Mouse (Mus musculus) embryonic facial prominence, embryonic 13.5 days (tissue): Measurements from ENCODE around the gene Pde8a. TPM values are rescaled to one million over a fixed set of nuclear protein-coding genes. Genes with fewer than 3 reads are reported as not detected.

ENCODE experiments used
- ATAC-seq: fragments of 200-750 bp; cut with Nextera tagmentation; 2 replicates; pipeline ENCODE4 v1.8.0; 2017; ENCODE audit warnings: low read depth; ENCODE audit not compliant: insufficient number of reproducible peaks, insufficient read depth, low FRiP score, low TSS enrichment
- H3K27ac ChIP-seq: fragments of 300-500 bp; sonication (generic); 2 replicates; pipeline ENCODE4 v1.5.1; 2015; ENCODE audit warnings: moderate library complexity, mild to moderate bottlenecking, inconsistent platforms
- H3K27me3 ChIP-seq: fragments of 300-500 bp; sonication (generic); 2 replicates; pipeline ENCODE4 v1.6.1; 2015; ENCODE audit warnings: mild to moderate bottlenecking, inconsistent platforms
- H3K36me3 ChIP-seq: fragments of 300-500 bp; sonication (generic); 2 replicates; pipeline ENCODE4 v1.6.1; 2015; ENCODE audit warnings: mild to moderate bottlenecking, inconsistent platforms
- H3K4me1 ChIP-seq: fragments of 300-500 bp; sonication (generic); 2 replicates; pipeline ENCODE4 v1.6.1; 2015; ENCODE audit warnings: inconsistent platforms
- H3K4me2 ChIP-seq: fragments of 300-500 bp; sonication (generic); 2 replicates; pipeline ENCODE4 v1.6.1; 2015; ENCODE audit warnings: moderate library complexity, mild to moderate bottlenecking, inconsistent platforms
- H3K4me3 ChIP-seq: fragments of 300-500 bp; sonication (generic); 2 replicates; pipeline ENCODE4 v1.5.1; 2015; ENCODE audit warnings: mild to moderate bottlenecking, inconsistent platforms
- H3K9ac ChIP-seq: fragments of 300-500 bp; sonication (generic); 2 replicates; pipeline ENCODE4 v1.6.1; 2015; ENCODE audit warnings: mild to moderate bottlenecking, inconsistent platforms
- H3K9me3 ChIP-seq: fragments of 300-500 bp; sonication (generic); 2 replicates; pipeline ENCODE4 v1.6.1; 2016; ENCODE audit warnings: inconsistent platforms
- WGBS: fragments of 180-500 bp; shearing (Covaris S2); methylation state at CpG from one replicate; pipeline ENCODE4 v1.1.7; 2015; ENCODE audit warnings: mixed read lengths; 5-methylcytosine and 5-hydroxymethylcytosine counted together
- polyA plus RNA-seq: library from polyadenylated mRNA; unstranded; fragments of >200 nt; fragmentation: Nextera tagmentation; extraction: Ambion mirVana; gene quantifications from 2 replicates; pipeline ENCODE4 v1.2.1, GENCODE M21; 2015

Pde8a gene
- 4.7 and 5.3 TPM in 2 replicates for polyA plus RNA-seq

DNA sequence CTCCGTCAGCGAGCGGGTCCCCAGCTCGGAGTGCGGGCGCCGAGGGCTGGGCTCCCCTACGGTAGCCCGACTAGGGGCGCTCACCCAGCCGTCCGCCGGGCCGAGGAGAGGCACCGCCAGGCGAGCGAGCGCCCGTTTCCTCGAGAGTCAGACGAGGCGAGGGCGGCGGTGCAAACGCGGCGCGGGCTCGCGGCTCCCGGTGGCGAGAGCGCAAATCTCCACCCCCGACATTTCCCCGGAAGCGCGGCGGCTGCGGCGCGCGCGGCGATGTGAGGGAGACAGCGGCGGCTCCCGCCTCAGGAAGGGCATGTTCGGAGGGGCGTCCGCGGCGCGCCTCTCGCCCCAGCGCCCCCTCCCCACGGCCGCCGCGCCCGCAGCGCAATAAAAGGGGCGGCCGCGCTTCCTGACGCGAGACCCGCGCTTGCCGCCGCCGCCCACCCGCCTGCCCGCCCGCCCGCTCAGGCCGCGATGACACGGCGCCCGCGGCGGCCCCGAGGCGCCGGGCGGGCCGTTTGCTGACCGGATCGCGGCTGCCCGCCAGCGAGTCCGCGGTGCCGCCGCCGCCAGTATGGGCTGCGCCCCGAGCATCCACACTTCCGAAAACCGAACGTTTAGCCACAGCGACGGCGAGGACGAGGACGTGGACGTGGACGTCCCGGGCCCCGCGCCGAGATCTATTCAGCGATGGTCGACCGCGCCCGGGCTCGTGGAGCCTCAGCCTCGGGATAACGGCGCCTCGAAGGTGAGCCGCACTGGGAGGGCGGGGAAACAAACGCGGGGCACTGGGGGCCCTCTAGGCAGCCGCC is at the start of gene Pde8a:
Pde8a (plus strand) TSS at position 250 of the 806 bp plus-strand sequence.
- Histone ChIP-seq H3K27ac (peak within 1 kb of the TSS; percentile 75), H3K9me3 (no peaks in the 10 kb centered on the region), H3K9ac (peak within 1 kb of the TSS; percentile 66), H3K36me3 (no peaks in the 10 kb centered on the region), H3K4me3 (peak within 1 kb of the TSS; percentile 51), H3K4me2 (peak within 1 kb of the TSS; percentile 72), H3K27me3 (peaks cover 87% of the 10 kb centered on the region), H3K4me1 (peaks cover 20% of the 10 kb centered on the region)
- ATAC-seq = no peak
- 1% methylated on average over 100 of the region's 128 CpGs for WGBS

DNA sequence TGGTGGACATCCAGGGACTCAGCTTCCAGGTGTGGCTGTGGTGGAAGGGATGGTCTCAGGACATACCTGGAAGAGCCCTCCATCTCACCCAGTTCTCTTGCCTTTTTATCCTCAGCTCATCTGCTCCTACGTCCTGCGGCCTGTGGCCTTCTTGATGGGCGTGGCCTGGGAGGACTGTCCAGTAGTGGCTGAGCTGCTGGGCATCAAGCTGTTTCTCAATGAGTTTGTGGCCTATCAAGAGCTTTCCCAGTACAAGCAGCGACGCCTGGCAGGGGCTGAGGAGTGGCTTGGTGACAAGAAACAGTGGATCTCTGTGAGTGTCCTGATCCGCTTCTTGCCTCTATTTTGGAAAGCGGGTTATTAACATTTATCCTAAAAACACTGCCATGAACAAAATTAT is 49.0 kb upstream of the Pde8a start:
- H3K4me3 ChIP-seq = no peak overlapping the region
- H3K36me3 ChIP-seq = no peaks in the 10 kb centered on the region
- ATAC-seq = no peak
- H3K27me3 ChIP-seq = 0 out of 2 replicates have a peak, but pooled peaks cover 4% of the 10 kb centered on the region
- 68% methylated on average over 7 of the region's 7 CpGs for WGBS
- no peaks in the 10 kb centered on the region for H3K9me3 ChIP-seq
- H3K27ac ChIP-seq = no peak overlapping the region
- no peak overlapping the region for H3K9ac ChIP-seq
- no peaks in the 10 kb centered on the region for H3K4me1 ChIP-seq
- H3K4me2 ChIP-seq = no peak overlapping the region

DNA sequence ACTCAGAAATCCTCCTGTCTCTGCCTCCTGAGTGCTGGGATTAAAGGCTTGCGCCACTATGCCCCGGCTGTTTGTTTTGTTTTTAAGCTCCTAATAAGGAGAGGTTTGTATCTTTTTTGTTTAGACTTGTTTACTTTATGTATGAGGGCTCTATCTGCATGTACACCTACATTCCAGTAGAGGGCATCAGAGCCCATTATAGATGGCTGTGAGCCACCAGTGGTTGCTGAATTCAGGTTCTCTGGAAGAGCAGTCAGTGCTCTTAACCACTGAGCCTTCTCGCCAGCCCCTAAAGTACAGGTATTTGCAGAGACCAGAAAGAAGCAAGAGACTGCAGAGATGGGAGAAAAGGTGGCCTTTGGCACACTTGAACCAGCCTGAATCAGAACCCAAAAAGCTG is 46.3 kb upstream of the Pde8a start:
- Histone ChIP-seq H3K27me3 (0 out of 2 replicates have a peak, but pooled peaks cover 4% of the 10 kb centered on the region), H3K27ac (no peak overlapping the region), H3K36me3 (no peaks in the 10 kb centered on the region), H3K9ac (no peak overlapping the region), H3K4me1 (no peaks in the 10 kb centered on the region), H3K4me2 (no peak overlapping the region), H3K9me3 (no peaks in the 10 kb centered on the region), H3K4me3 (no peak overlapping the region)
- ATAC-seq = no peak
- WGBS = 40% methylated on average over 3 of the region's 3 CpGs

- Histone ChIP-seq H3K9me3 (peaks cover 3% of the 10 kb centered on the region; the same call in 1 of the 2 replicates), H3K27ac (no peak overlapping the region), H3K4me2 (no peak overlapping the region), H3K4me3 (no peak overlapping the region), H3K4me1 (no peaks in the 10 kb centered on the region), H3K36me3 (no peaks in the 10 kb centered on the region), H3K9ac (no peak overlapping the region), H3K27me3 (0 out of 2 replicates have a peak, but pooled peaks cover 4% of the 10 kb centered on the region)
- 77% methylated on average over 7 of the region's 7 CpGs for WGBS
- ATAC-seq = no peak
Observed at GRCm38 (mm10) chr7:81169351-81169750, 44.0 kb upstream of the Pde8a start.

DNA sequence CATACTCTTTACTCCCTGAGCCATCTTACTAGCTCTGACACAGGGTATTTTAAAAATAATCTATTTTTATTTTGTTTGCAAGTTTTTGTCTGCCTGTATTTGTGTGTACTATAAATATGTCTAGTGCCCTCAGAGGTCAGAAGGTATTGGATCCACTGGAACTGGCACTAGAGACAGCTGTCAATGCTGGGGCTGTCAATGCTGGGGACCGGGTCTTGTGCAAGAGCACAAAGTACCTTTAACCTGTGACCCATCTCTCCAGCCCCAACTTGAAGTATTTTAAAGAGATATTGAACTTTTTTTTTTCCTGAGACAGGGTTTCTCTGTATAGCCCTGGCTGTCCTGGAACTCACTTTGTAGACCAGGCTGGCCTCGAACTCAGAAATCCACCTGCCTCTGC is 39.5 kb upstream of the Pde8a start:
- H3K9ac ChIP-seq = no peak overlapping the region
- ATAC-seq = no peak
- H3K27ac ChIP-seq = no peak overlapping the region
- no peak overlapping the region for H3K4me3 ChIP-seq
- 99% methylated on average over 2 of the region's 2 CpGs for WGBS
- H3K4me1 ChIP-seq = no peaks in the 10 kb centered on the region
- no peaks in the 10 kb centered on the region for H3K36me3 ChIP-seq
- 0 out of 2 replicates have a peak, but pooled peaks cover 2% of the 10 kb centered on the region for H3K27me3 ChIP-seq
- H3K9me3 ChIP-seq = peaks cover 3% of the 10 kb centered on the region; the same call in 1 of the 2 replicates
- no peak overlapping the region for H3K4me2 ChIP-seq

DNA sequence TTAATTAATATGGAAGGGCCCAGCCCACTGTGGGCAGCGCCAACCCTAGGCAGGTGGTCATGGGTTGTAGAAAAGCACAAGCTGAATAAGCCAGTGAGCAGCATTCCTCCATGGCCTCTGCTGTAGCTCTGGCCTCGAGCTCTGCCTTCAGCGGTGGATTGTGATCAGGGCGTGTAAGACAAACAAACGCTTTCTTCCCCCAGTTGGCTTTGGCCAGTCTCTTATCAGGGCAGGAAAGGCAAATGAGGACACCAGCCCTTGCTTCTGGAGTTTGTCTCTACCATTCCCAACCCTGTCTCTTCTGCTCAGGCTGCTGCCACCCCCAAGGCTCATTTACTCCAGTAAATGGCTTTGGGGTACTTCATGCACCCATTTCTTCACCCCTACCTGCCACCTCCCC is 38.7 kb upstream of the Pde8a start:
- 78% methylated on average over 5 of the region's 5 CpGs for WGBS
- Histone ChIP-seq H3K36me3 (no peaks in the 10 kb centered on the region), H3K9ac (no peak overlapping the region), H3K27me3 (no peaks in the 10 kb centered on the region), H3K4me1 (peaks cover 6% of the 10 kb centered on the region), H3K9me3 (peaks cover 3% of the 10 kb centered on the region; the same call in 1 of the 2 replicates), H3K27ac (no peak overlapping the region), H3K4me3 (no peak overlapping the region), H3K4me2 (no peak overlapping the region)
- ATAC-seq = no peak

DNA sequence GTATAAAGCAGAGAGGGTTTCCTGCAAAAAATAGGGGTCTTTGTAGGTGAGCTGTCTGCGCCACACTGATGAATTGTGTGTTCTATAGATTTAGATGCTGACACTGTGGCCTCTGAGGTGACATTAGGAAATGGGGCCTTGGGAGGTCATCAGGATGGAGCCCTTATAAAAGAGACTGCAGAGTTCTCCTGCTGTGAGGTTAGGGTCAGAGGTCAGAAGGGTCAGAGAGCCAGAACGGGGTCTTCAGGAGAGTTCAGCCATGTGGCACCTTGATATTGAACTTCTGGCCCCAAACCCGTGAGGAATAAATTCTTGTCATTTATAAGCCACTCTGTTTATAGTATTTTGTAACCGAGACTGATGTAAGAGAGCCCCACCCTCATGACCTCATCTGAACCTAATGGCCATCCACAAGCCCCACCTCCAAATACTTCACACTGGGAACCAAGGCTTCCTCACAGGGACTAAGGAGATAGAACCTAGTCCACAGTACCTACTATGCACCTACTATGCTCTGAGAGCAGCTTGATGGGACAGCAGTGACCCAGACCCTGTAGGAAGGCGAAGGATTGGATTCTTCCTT is 37.1 kb upstream of the Pde8a start:
- H3K4me1 ChIP-seq = peaks cover 7% of the 10 kb centered on the region
- peaks cover 3% of the 10 kb centered on the region; the same call in 1 of the 2 replicates for H3K9me3 ChIP-seq
- 39% methylated on average over 5 of the region's 5 CpGs for WGBS
- no peak overlapping the region for H3K4me2 ChIP-seq
- H3K4me3 ChIP-seq = no peak overlapping the region
- H3K27me3 ChIP-seq = no peaks in the 10 kb centered on the region
- H3K36me3 ChIP-seq = no peaks in the 10 kb centered on the region
- H3K27ac ChIP-seq = no peak overlapping the region
- no peak overlapping the region for H3K9ac ChIP-seq
- no peak for ATAC-seq

GRCm38 (mm10) chr7:81179494-81179893 is 33.9 kb upstream of the Pde8a start:
- 44% methylated on average over 5 of the region's 5 CpGs for WGBS
- Histone ChIP-seq H3K4me3 (no peak overlapping the region), H3K4me1 (peaks cover 7% of the 10 kb centered on the region), H3K9ac (no peak overlapping the region), H3K27ac (no peak overlapping the region), H3K27me3 (no peaks in the 10 kb centered on the region), H3K4me2 (no peak overlapping the region), H3K36me3 (no peaks in the 10 kb centered on the region), H3K9me3 (no peaks in the 10 kb centered on the region)
- ATAC-seq = no peak

DNA sequence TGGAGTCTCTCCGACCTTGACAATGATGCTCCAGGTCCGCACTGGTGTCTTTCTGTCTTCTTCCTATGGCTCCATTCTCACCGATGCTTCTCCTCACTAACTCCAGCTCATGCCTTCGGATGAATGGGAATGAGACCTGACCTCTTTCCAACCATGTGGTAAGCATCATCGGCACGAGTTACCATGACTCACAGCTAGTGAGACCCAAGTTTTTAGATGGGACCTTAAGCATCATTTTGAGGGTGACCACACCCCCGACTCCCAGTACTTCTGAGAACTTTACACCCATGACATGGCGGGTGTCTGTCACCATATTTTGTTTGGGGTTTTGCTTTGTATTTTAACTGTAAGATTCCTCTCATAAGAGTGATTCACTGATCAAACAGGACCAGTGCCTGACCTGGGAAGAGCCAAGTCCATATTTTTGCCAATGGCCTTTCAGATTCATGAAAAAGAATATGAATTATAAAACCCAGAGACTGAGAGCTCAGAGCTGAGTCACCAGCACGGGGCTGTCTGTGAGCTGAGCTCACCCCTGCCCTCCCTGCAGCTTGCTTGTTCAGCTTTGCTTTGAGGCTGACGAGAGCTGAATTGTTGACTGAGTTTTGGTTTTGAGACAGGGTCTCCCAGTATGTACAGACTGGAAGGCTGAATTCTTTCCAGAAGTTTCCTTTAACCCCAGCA is 30.8 kb upstream of the Pde8a start:
- Histone ChIP-seq H3K36me3 (no peaks in the 10 kb centered on the region), H3K4me3 (no peak overlapping the region), H3K4me2 (no peak overlapping the region), H3K9me3 (no peaks in the 10 kb centered on the region), H3K27ac (no peak overlapping the region), H3K9ac (no peak overlapping the region), H3K27me3 (no peaks in the 10 kb centered on the region), H3K4me1 (peaks cover 7% of the 10 kb centered on the region)
- ATAC-seq = no peak
- 78% methylated on average over 10 of the region's 10 CpGs for WGBS

DNA sequence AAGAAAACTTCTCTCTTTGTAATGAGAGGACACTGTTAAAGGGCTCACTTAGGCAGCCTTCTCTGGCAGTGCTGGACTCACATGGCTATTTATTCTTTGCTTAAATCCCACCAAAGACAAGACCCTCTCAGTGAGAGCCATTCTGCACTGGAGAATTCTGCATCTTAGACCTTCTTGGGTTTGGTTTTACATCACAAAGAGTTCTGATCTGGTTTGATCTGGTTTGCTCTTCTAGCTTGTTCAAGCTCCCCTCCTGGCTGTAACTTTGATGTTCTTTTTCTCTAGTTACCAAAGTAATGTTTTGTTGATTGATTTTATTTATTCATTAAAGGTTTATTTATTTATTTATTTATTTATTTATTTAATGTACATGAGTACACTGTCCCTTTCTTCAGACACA is 30.2 kb upstream of the Pde8a start:
- Histone ChIP-seq H3K27ac (no peak overlapping the region), H3K4me1 (peaks cover 7% of the 10 kb centered on the region), H3K4me2 (no peak overlapping the region), H3K9ac (no peak overlapping the region), H3K4me3 (no peak overlapping the region), H3K9me3 (no peaks in the 10 kb centered on the region), H3K27me3 (no peaks in the 10 kb centered on the region), H3K36me3 (no peaks in the 10 kb centered on the region)
- ATAC-seq = no peak

GRCm38 (mm10) chr7:81184136-81184535 is 29.3 kb upstream of the Pde8a start:
- H3K4me2 ChIP-seq = no peak overlapping the region
- WGBS = 81% methylated on average over 2 of the region's 2 CpGs
- H3K27ac ChIP-seq = no peak overlapping the region
- no peaks in the 10 kb centered on the region for H3K36me3 ChIP-seq
- H3K9ac ChIP-seq = no peak overlapping the region
- no peak for ATAC-seq
- peaks cover 7% of the 10 kb centered on the region for H3K4me1 ChIP-seq
- H3K4me3 ChIP-seq = no peak overlapping the region
- H3K9me3 ChIP-seq = no peaks in the 10 kb centered on the region
- no peaks in the 10 kb centered on the region for H3K27me3 ChIP-seq
